Mouse (Mus musculus) right cerebral cortex, postnatal 14 days (tissue): Measurements from ENCODE around the gene Ncf1.

Experiments used
- DNase-seq: peaks from one replicate; pipeline ENCODE4 v3.0.0; 2022

Ncf1 gene

DNA sequence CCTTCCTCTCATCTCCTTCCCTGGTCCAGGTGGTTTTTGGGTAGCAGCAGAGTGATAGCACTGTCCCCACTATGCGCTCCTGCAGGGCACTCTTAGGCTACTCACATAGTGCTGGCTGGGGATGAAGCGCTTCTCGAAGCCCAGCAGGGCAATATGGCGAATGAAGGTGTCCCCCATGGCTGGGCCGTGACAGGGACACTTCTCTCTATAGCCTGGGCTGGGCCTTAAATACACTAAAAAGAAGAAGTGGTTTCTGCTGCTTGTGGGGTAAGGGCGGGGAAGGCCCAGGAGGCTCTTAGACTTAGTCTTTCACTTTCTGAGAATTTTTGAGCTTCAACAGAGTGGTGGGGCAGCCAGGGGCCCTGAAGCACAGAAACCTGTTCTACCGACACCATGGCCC, at the start of gene Ncf1:
Gene Ncf1 (minus strand): TSS at position 235 of the 400 bp plus-strand sequence.
- DNase-seq = no peak

DNA sequence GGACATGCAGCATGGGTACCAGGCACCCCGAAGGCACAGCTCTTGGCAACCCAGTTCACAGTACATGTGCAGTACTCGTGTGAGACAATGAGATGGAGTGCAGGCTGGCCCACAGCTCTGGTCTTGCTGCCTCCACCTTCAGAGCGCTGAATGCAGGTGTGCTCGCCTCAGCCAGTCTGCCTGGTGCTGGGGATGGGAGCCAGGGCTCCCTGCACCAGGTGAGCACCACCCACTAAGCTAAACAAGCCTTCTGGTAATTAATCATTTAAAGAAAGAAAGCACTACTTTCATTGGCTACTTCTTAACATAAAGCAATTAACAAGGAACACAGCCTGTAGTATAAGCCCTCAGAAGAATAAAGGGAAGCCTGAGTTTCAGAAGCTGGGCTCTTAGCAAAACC, 47.7 kb upstream of the Ncf1 start:
- DNase-seq = no peak

DNA sequence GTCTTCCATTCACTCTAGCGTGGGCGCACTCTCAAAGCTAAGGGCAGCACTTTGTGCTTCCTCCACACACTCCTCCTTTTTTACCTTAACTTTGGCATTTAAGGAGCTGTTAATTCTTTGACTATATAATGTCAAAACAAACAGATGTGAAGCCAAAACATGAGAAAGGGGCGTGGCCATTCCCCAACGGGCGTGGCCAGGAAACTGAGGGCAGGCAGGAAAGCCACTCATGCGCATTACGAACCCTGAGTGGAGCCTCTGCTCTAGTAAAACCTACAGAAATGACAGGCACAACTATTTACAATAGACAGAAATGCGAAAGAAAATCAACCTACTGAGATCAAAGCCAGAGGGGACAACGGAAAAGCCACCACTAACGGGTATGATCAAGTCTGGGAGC, 46.1 kb upstream of the Ncf1 start:
- no peak for DNase-seq

DNA sequence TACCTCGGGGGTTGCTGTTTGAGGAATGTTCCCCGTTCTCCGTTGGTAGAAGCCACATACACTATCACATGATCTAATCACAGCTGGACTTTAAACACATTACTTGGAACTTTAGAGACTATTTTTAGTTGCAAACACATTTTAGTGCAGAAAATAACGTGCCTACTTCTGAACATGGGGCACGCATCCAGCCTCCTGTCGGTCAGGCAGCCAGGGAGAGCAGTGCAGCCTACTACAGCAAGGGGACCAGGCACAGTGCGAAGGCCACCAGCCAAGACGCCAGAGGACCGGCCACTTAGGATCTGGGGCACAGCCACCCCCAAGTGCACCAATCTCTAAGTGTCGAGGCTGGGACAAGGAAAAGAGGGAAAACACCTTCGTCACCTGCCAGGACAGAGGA, 45.6 kb upstream of the Ncf1 start:
- peak; percentile 44 for DNase-seq

DNA sequence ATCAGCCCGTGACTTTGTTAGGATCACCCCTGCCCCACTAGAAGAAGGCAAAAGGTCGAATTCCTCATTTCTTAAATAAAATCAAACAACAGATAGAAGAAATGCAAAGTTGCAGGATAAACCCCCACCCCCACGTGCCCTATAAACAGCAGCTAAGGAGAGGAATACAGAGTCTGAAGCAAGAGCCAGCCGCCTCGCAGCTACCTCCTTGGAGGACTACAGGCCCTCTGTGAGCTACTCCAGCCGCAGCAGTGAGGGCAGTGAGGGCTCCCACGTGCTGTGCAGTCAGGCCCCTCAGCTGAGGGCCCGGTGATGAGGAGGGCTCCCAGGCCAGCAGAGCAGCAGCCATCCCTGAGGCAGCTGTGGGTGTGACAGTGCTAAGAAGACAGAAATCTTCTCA, 44.3 kb upstream of the Ncf1 start:
- no peak for DNase-seq

DNA sequence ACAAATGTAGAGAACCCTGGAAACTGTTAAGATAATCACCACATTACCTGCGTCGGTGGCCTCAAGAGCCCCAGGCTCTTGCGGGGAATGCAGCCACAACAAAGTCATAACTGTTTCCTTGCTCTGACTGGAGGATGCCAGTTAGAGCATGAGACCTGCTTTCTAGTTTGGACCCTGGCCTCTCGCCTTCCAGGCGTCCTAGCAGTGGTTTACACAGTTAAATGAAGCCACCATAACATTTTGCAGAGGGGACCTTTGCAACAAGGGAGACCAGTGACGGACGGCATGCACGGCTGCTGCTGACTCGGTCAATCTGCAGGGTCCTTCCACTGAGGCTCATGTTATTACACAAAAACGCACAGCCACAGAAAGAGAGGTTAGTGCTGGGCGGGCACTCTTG, 43.3 kb upstream of the Ncf1 start:
- no peak for DNase-seq

DNA sequence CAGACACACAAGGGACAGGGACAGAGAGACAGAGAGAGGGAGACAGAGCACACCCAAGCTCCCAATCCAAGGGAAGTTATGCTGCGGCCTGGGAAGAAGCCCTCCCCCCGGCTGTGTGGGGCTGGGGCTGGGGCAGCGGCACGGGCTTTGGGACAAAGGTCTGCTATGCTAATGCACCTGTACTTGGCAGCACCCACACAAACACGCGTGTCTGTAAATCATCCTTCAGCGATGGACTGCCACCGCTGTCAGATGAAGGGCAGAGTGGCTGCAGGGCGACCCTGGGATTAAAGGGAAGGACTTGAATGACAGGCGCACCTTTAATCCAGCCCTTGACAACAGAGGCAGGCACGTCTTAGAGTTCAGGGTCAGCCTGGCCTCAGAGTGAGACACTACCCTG, 42.0 kb upstream of the Ncf1 start:
- no peak for DNase-seq

DNA sequence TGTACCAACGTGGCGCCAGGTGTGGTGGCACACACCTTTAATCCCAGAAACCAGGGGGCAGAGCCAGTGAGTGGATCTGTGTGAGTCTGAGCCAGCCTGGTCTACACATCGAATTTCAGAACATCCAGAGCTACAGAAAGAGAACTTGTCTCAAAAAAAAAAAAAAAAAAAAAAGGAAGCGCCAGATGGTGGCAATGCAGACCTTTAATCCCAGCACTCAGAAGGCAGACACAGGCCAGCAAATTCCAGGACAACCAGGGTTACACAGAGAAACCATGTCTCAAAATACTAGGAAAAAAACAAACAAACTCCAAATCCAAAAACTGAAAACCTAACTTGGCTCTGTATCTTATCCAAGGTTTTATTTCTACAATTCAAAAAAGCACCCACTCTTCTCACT, 41.1 kb upstream of the Ncf1 start:
- no peak for DNase-seq

DNA sequence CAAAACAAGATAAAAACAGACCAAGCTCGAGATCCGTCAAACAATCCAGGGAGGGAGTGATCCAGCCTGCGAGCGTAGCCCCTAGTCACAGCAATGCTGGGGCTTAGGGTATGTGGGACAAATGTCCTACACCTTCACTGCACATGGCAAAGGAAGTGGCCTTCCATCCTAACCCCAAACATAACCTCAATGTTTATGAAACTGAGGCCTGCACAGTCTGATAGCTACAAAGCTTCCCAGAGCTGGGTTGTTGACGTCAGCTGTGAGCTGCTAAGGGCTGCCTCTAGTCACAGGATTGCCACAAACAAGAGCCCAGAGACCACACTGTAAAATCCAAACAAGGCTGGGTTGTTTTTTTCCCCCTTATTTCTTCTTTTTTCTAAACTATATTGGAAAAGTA, 40.3 kb upstream of the Ncf1 start:
- no peak for DNase-seq

DNA sequence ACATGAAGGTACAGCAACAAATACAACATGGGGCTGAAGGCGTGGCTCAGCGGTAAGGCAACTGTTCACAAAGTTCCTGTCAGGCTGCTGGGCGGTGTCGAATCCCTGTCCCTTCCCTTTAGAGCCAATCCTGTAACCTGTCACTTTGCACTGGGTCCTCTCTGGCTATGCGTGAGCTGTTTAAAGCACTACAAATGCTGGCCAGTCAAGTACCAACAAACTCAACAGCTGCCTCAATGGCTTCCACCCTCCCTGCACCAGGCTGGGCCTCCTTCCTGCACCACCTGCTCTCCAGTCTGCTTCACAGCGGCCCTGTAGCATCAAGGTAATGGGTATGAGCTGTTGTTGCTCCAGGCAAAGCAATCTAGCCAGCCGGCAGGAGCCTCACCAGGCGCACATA, 39.3 kb upstream of the Ncf1 start:
- no peak for DNase-seq

DNA sequence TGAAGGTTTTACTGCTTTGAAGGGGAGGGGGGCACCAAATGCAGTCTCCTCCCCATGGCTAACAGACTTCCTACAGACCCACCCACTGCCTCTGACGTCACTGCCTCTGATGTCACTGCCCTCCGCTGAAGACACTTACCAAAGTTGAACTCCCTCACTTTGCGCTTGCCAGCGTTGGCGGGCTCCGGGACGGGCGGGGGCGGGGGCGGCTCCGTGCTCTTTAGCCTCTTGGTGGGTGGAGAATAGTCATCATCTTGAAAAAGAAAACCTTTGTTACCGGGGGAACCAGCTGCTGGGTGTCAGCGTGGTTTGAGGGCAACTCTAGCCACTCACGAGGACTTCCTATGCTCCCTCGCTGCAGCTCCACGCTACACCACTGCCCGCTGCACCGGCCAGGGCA, 37.0 kb upstream of the Ncf1 start:
- DNase-seq = no peak

DNA sequence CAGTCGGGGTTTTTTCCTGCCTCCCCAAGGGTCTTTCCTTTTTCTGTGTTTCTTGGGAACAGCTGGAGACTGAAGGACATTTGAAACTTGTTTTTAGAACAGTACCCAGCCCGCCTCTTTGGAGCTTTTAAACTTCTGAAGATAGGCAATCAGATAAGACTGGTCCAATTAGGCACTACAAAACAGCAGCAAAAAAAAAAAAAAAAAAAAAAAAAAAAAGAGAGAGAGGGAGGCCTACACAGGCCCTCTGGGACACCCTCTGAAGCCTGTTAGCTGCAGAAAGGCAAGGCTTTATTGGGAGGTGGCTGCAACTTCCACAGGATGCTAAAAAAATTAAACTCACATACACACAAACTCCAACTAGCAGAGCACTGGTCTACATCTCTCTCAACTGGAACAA, 36.5 kb upstream of the Ncf1 start:
- no peak for DNase-seq

DNA sequence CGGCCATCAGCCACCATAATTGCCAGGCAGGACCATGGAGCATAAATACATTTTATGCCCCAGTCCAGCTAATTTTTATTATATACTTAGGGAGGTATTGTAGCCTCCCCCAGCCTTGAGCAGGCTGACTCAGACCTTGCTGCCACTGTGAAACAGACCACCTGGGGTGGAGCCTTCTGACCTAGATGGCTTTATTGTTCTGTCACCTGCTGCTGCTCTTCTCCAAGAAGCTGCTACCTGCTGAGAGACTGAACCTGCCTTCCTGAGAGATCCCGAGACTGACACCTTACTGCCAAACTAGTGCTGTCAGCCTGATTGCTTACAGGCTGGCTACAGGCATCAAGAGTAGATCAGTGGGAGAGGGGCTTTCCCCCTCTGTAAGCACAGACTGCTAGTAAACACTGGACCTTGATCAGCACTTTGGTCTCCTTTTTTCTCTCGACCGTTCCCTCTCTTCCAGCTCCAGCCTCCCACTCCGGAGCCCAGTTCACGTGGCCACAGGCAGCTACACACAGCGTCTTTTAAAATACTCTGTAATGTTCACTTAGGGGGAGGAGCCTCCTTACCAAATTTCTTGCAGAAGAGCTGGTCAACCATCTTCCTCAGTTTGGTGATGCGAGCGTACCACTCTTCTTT, 30.7 kb upstream of the Ncf1 start:
- DNase-seq = no peak

DNA sequence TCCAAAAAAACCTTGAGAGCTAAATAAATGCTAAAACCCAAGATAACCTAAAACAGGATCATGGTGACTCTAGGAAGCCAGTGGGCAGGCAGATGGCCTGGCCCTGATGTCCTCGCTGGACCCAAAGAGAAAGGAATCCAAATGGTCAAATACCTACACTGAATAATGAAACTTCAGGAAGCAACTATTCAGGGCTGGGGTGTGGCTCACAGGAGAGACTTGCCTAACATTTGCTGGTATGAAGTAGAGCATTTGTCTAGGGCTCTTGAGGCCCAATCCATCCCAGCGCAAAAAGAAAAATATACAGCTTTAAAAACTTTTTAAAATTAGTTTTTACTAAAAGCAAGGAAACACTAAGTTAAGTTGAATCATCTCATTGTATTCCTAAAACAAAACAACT, 29.5 kb upstream of the Ncf1 start:
- no peak for DNase-seq

DNA sequence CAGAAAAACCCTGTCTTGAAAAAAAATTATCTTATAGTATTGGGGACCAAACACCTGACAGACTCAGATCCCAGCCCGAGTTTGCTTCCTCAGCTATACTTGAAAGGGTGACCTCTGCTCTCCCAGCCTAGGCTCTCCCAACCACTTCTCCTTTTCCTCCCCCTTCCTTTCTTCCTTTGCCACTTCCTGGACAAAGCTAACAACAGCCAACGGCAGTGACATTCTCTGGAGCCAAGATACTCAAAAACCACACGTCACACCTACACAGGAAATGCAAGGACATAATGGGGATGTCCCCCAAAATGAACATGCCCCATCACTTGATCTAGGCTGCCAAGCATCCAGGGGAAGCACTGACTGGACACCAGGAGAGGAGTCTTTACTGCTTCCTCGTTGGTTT, 29.0 kb upstream of the Ncf1 start:
- DNase-seq = no peak

DNA sequence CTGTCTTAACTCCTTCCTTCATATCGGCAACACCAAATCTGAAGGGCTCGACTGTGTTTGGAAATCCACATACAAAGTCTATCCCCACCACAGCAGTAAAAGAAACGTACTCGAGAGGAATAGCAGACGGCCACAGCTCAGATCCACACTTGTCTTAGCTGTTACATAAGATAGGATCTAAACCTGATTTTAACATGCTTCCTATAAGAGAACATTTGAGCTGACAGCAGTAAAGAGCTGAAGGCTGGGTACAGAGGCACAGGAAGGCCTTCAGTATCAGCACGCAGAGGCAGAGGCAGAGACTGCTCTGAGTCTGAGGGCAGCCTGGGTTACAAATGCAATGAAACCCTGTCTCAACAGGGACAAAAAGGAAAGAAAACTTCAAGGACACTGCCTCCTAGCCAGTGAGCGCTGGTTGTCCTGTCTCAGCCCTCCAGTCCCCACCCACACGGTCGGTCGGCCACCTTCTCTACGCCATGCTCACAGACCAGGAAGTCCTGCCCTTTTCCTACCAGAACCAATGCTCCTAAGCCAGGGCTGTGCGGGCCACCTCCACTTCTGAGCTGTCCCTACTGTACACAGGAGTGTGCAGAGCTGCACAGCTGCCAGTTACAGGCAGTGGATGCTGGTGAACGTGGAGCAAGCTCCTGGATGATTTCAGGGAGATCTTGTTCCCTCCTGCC, 28.1 kb upstream of the Ncf1 start:
- no peak for DNase-seq

DNA sequence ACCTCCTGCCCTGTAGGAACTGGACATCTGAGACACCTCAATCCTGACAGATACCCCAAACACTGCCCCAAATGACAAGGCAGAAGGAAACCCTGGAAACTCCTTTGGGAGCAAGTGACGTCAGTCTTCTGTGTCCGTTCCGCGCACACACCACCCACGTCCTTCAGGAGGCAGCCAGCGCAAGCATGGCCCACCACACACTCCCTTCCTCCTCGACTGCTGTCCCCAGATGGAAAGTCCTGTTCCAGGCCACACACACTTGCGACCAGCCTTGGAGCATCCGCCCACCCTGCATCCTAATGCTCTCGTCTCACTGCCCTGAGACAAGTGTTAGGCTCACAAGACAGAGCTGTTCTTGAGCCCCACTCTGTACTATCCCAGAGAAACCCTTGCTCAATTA, 25.9 kb upstream of the Ncf1 start:
- no peak for DNase-seq

DNA sequence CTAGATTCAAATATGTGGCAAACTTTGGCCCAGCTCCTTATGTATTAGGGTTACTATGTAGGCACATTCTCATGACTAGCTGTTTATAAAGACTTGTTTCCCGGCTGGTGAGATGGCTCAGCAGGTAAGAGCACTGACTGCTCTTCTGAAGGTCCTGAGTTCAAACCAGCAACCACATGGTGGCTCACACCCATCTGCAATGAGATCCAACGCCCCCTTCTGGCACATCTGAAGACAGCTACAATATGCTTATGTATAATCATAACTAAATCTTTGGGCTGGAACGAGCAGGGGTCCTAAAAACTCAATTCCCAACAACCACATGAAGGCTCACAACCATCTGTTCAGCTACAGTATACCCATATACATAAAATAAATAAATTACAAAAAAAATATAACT, 24.4 kb upstream of the Ncf1 start:
- DNase-seq = no peak

DNA sequence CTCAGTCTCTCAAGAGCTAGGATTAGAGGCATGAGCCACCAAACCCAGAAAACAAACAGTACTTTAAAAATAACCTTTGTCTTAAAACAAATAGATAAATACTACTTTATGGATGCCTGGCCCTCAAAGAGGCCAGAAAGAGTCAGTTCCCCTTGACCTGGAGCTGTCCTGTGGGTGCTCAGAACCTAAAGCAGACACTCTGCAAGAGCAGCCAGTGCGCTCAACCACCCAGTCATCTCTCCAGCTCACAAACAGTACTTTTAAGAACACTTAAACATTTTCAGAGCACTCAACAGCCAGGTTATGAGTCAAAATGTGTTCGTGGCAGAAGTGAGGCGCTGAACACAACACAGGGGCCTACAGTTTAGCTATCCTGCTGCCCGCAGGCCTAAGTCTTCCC, 21.7 kb upstream of the Ncf1 start:
- no peak for DNase-seq

DNA sequence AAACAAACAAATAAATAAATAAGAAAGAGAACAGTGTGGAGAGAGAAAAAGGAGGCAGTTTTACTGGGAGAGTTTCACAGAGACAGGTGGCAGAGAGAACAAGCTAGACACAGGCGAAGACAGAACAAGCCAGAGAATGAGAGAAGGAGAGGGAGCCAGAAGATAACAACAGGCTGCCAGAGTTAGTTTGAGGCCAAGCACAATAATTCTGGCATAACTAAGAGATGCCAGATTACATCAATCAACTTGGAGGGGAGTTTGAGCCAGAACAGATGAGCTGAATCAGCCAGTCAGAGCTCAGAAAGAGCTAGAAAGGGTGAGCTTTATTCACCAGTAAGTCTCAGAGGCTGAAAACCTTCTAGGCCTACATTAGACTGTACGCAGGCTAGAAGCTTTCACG, 21.2 kb upstream of the Ncf1 start:
- no peak for DNase-seq

DNA sequence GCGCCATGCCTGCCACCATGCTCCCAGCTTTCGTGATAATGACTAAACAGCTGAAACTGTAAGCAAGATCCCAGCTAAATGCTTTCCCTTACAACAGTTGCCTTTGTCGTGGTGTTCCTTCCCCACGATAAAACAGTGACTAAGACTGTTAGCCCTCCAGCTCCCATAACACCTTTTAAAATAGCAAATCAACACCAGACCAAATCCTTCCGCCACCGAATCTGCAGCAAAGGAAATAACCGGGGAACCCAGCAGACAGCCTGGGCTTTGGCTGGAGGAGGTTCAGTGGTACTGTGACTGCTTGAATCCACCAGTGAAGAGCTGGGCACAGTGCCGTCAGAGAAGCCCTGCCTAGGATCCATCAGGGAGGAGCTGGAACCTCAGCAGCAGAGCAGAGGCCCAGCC, 19.8 kb upstream of the Ncf1 start:
- DNase-seq = no peak

DNA sequence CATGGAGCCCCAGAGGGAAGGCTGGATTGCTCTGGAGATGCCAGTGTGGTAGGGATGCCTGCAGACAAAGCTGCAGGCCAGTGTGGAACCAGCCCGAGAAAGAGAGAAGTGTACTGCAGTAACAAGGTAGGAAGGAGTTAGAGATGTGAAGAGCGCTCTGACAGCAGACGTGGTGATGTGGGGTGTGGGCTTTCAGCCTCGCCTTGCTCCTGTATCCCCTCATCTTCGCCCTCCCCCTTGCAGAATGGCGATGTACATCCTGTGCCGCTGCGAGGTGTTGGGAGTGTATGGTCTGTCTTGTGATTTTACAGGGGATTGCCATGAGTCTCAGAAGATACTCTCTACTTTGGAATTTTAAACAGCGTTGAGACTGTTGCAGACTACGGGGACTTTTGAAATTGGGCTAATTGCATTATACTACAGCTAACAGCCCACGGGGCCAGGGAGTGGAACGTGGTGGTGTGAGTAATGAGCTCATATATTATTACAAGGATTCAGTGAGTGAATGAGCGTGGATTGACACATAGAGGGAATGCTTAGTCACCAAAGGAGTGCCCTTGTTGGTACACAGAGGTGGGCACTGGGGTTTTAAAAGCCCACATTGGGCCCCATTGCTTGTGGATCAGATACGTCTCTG, 19.3 kb upstream of the Ncf1 start:
- no peak for DNase-seq

DNA sequence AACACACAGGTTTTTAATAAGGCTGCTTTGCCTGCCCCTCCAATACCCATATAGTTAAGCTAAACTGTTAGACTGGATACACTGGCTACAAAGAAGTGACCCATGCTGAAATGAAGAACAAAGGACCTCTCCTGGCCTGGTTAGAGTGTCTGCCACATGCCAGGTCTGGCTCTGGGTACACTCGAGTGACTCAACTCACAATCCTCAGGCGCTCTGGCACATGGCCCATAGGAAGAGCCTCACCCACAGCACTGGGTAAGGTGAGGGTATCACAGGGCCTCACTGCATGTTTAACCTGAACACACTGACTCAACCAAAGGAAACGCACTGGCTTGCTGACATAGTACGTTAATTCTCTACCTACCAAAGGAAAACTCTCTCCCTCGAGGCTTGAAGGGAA, 16.7 kb upstream of the Ncf1 start:
- no peak for DNase-seq

DNA sequence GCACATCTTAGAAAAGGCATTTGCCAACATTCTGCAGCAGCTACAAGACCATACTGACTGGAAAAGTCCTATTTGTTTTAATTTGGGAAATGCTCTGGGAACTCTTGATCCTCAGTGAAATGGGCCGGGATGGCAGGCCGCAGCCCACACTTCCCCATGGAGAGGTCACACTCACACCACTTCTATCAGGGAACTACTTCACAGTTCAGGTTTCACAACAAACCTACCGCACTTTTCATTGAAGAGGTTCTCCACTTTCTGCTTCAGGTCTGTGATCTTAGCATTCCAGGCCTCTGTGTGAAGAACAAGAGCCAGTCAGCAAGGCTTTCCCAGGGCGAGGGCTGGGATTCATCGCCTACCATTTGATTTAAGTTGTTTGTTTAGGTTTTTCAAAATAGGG, 15.5 kb upstream of the Ncf1 start:
- DNase-seq = no peak
